Mouse (Mus musculus) sigmoid colon, adult 10 weeks (tissue): ENCODE results near the gene Klc3. TPM values are rescaled to one million over a fixed set of nuclear protein-coding genes. Genes with fewer than 3 reads are reported as not detected.

ENCODE experiments used
- polyA plus RNA-seq: library from polyadenylated mRNA; stranded (reverse); fragments of 350-450 nt; fragmentation: Illumina TruSeq; extraction: RNeasy Lipid Tissue Mini Kit (QIAGEN cat#74804); gene quantifications from one replicate; pipeline ENCODE4 v1.2.3, GENCODE M21; 2014; ENCODE audit warnings: low read depth, low replicate concordance

Gene Klc3
- not detected for polyA plus RNA-seq

DNA sequence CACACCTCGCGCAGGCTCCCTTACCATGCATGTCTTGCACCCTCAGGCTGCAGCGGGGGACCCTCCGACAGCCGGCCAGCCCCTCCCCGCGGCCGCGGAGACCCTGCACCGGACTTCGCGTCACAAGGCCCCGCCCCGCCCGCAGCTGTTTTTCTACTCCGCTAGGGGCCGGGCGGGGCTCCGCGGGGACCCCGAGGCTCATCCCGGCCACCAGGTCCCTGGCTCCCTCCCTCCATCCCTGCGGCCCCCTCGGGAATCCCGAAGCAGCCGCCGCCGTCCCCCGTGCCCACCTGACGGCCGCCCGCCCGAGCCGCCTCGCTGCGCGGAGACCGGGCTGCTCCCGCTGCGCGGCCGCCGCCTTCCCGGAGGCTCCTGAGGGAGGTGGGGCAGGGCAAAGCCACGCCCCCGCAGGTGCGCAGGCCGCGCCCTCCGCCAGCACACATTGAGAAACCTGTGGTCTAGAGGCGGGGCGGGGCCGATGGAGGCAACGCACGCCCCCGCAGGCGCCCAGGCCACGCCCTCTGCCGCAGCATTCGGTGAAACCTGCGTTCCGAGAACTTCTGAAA lies at the start of gene Klc3:
Gene Klc3, minus strand, starts transcription at position 374 of the 566 bp plus-strand sequence.

DNA sequence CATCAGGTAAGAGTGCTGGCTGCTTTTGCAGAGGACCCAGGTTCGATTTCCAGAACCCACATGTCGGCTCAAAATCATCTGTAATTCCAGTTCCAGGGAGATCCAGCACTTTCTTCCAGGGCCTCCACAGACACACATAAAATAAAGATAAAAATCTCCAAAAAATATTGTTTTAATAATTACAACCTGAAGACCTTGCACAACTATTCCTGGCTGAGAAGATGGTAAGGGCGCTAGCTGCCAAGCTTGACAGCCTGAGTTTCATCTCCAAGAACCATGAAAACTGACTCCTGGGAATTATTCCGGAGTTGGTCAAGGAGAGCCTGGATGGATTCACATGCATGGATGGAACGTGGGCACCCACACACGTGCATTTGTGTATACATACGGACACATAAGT lies 572 bp upstream of the Klc3 start, which contains the start of gene Ckm:
Gene Ckm, plus strand, starts transcription at position 301 of the 400 bp plus-strand sequence.

DNA sequence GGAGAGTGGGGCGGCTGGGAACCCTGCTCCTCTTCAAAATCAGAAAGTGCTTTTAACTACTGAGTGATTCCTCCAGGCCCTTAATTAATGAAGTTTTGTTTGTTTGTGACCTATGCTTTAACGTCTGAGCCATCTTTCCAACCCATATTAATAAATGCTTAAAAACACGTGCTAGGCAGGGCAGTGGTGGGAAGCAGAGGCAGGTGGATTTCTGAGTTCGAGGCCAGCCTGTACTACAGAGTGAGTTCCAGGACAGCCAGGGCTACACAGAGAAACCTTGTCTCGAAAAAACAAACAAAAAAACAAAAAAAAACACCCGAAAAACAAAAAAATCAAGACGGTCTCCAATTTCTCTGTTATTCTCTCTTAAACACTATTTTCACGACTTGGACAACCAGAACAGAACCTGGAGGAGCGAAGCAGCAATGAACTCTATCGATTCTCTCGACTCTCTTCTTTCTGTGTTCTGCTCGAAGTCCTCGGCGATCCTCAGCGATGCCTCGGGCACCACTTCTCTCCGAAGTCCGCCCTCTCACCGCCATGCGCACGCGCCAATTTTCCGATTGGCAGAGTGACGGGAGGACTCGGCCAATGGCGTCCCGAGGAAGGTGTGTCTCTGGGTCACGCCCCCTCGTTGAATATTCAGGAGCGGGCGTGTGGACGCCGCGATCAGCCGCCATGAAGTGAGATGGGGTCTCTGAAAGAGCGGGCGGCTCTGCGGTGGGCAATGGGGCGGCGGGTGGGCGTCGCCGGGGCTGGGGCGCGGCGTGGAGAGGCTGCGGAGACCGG lies 22.3 kb downstream of the Klc3 start, which contains the start of gene Ercc2:
Gene Ercc2, plus strand, starts transcription at position 634 of the 789 bp plus-strand sequence.

DNA sequence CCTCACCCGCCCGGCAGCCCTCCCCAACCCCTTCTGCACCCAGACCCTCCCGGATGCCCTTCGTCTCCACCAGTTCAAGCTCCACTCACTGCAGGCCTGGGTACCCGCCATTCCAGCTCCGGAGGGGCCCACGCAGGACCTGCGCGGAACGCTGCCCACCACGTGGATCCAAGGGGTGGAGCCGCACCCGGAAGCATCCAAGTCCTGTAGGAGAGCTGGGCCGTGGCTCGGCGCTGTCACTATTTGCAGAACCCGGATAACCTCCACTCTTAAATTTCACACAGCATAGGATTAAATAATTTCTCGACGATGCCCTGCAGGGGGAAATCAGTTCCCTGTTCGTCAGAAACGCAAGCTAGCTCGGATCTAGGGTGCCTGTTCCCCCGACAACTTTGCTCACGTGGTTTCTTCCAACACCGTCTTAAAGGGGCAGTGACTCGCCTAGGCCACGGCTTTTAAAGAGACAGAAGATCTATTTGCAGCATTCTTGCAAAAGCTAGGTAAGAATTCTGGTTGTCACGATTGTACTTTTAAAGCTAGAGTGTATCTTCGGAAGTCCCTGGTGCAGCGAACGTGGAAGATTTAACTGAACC lies 44.5 kb downstream of the Klc3 start, which contains the start of the genes Cd3eap and Ppp1r13l:
Gene Cd3eap, minus strand, starts transcription at position 185 of the 593 bp plus-strand sequence.
Gene Ppp1r13l, plus strand, starts transcription at position 451 of the 593 bp plus-strand sequence.

Other genes starting within 250 kb of the Klc3 start
- 0.44 TPM for gene Gipr, start 238.0 kb downstream of the Klc3 start, polyA plus RNA-seq
- 0.76 TPM for gene Eml2, start 227.7 kb downstream of the Klc3 start, polyA plus RNA-seq
- 0.76 TPM for gene Gpr4, start 191.6 kb downstream of the Klc3 start, polyA plus RNA-seq
- gene Opa3, start 175.8 kb downstream of the Klc3 start, polyA plus RNA-seq = 12.0 TPM
- gene Vasp, start 132.3 kb downstream of the Klc3 start, polyA plus RNA-seq = 121 TPM
- gene Ppm1n, start 124.0 kb downstream of the Klc3 start, polyA plus RNA-seq = not detected
- gene Rtn2, start 121.5 kb downstream of the Klc3 start, polyA plus RNA-seq = 1.6 TPM
- 1.4 TPM for gene Fosb, start 94.1 kb downstream of the Klc3 start, polyA plus RNA-seq
- gene Ercc1, start 59.3 kb downstream of the Klc3 start, polyA plus RNA-seq = 0.63 TPM
- gene Cd3eap, start 44.6 kb downstream of the Klc3 start, polyA plus RNA-seq = 0.95 TPM
- gene Ppp1r13l, start 44.4 kb downstream of the Klc3 start, polyA plus RNA-seq = not detected
- gene Ercc2, start 22.1 kb downstream of the Klc3 start, polyA plus RNA-seq = 1.1 TPM
- not detected for gene Ckm, start 672 bp upstream of the Klc3 start, polyA plus RNA-seq
- gene Mark4, start 54.7 kb upstream of the Klc3 start, polyA plus RNA-seq = 1.7 TPM
- not detected for gene Exoc3l2, start 59.2 kb upstream of the Klc3 start, polyA plus RNA-seq
- 4.9 TPM for gene Bloc1s3, start 104.3 kb upstream of the Klc3 start, polyA plus RNA-seq
- gene Trappc6a, start 104.3 kb upstream of the Klc3 start, polyA plus RNA-seq = not detected
- not detected for gene Nkpd1, start 113.7 kb upstream of the Klc3 start, polyA plus RNA-seq
- 0.66 TPM for gene Ppp1r37, start 159.0 kb upstream of the Klc3 start, polyA plus RNA-seq
- gene Zfp296, start 173.2 kb upstream of the Klc3 start, polyA plus RNA-seq = not detected
- 12.7 TPM for gene Gemin7, start 173.5 kb upstream of the Klc3 start, polyA plus RNA-seq
- 7.1 TPM for gene Clasrp, start 200.4 kb upstream of the Klc3 start, polyA plus RNA-seq
- 5.0 TPM for gene Relb, start 225.3 kb upstream of the Klc3 start, polyA plus RNA-seq